Mouse (Mus musculus) ES-Bruce4 (cell line): ENCODE results near the gene Arhgef10l. TPM values are rescaled to one million over a fixed set of nuclear protein-coding genes. Genes with fewer than 3 reads are reported as not detected.

Source experiments
- H3K27ac ChIP-seq: 2 replicates; pipeline ENCODE4 v1.5.1; 2012; ENCODE audit warnings: low read length, inconsistent platforms; ENCODE audit not compliant: insufficient read depth
- H3K27me3 ChIP-seq: 2 replicates; pipeline ENCODE4 v1.6.1; 2012; ENCODE audit warnings: mild to moderate bottlenecking, low read length, inconsistent platforms; ENCODE audit not compliant: control insufficient read depth, poor library complexity, insufficient read depth, severe bottlenecking
- H3K36me3 ChIP-seq: 2 replicates; pipeline ENCODE4 v1.6.1; 2012; ENCODE audit warnings: inconsistent platforms, mild to moderate bottlenecking, low read length, moderate library complexity; ENCODE audit not compliant: control insufficient read depth, poor library complexity, insufficient read depth, severe bottlenecking
- H3K4me1 ChIP-seq: one replicate; pipeline ENCODE4 v1.8.1; 2011; ENCODE audit warnings: low read length; ENCODE audit not compliant: control insufficient read depth, insufficient read depth
- H3K4me3 ChIP-seq: 2 replicates; pipeline ENCODE4 v1.5.1; 2011; ENCODE audit warnings: low read depth, mild to moderate bottlenecking, low read length
- H3K9ac ChIP-seq: 2 replicates; pipeline ENCODE4 v1.6.1; 2012; ENCODE audit warnings: low read depth, mild to moderate bottlenecking, inconsistent platforms; ENCODE audit not compliant: poor library complexity, severe bottlenecking
- H3K9me3 ChIP-seq: replicated peaks from 2 replicates; pipeline ENCODE4 v1.6.1; 2012; ENCODE audit warnings: mild to moderate bottlenecking, low read length, inconsistent platforms; ENCODE audit not compliant: control insufficient read depth, poor library complexity, insufficient read depth, severe bottlenecking
- CTCF ChIP-seq: IDR thresholded peaks from one replicate; pipeline ENCODE4 v1.8.1; 2011; ENCODE audit warnings: low read depth, low read length
- EP300 ChIP-seq: IDR thresholded peaks from 2 replicates; pipeline ENCODE4 v1.6.1; 2011; ENCODE audit warnings: low read depth, low read length; ENCODE audit not compliant: insufficient read depth
- POLR2A ChIP-seq: IDR thresholded peaks from one replicate; pipeline ENCODE4 v1.8.1; 2011; ENCODE audit warnings: low read length; ENCODE audit not compliant: insufficient read depth
- polyA plus RNA-seq: library from polyadenylated mRNA; stranded (reverse); fragments of >200 nt; gene quantifications from 2 replicates; pipeline ENCODE4 v1.2.4, GENCODE M21; 2011; ENCODE audit warnings: low read depth; ENCODE audit not compliant: missing spikeins, insufficient read depth, insufficient read length

Gene Arhgef10l
- polyA plus RNA-seq, 1 experiment, result 7.7 TPM

DNA sequence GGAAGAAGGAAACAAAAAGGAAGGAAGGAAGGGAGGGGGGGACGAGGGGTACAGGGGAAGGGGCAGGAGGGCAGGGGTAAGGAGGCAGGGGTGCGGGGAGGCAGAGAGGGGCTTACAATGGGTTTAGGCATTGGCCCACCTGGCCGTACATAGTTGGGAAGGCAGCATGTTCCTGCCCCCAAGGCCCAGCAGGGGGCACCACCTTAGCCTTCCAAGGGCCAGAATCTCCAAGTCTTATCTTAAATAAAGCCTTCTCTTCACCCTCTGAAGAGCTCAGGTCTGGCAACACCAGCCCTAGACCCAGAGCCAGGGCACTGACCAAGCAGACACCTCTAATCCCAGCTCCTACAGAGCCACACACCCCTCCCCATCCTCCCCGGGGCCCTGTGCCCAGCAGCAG is 106.0 kb downstream of the Arhgef10l start:
- H3K9me3 ChIP-seq, result no peaks in the 10 kb centered on the region
- no peak overlapping the region for H3K4me3 ChIP-seq
- TF ChIP-seq CTCF, result peak; percentile 55
- TF ChIP-seq EP300, result no peak
- TF ChIP-seq POLR2A, result no peak
- no peak overlapping the region for H3K27ac ChIP-seq
- H3K4me1 ChIP-seq, result no peaks in the 10 kb centered on the region
- H3K27me3 ChIP-seq, result no peaks in the 10 kb centered on the region
- H3K36me3 ChIP-seq, result no peaks in the 10 kb centered on the region
- no peak overlapping the region for H3K9ac ChIP-seq

- no peak overlapping the region for H3K9ac ChIP-seq
- H3K4me1 ChIP-seq, result no peaks in the 10 kb centered on the region
- H3K36me3 ChIP-seq, result no peaks in the 10 kb centered on the region
Observed at GRCm38 (mm10) chr4:140558193-140558592, 107.6 kb downstream of the Arhgef10l start.

DNA sequence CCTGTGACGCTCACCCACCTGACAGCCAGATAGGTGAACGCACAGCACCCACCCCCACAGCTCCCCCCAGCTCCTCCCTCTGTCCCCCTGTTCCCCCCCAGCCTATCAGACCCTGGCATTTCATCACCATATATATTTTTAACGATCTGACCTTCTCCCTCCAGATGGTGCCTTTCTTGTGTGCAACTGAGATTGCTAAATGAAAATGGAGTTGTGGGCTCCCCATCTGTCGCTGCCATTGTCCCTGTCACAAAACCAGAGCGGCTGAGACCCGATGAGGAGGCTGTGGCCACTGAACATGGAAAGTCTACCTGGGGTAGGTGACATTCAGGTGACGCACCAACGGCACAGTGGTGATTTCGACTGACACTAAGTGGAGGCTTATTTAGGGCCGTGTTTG is 109.3 kb downstream of the Arhgef10l start:
- Histone ChIP-seq H3K9ac (no peak overlapping the region), H3K4me3 (no peak overlapping the region), H3K27ac (no peak overlapping the region), H3K36me3 (no peaks in the 10 kb centered on the region), H3K9me3 (no peaks in the 10 kb centered on the region), H3K4me1 (no peaks in the 10 kb centered on the region), H3K27me3 (no peaks in the 10 kb centered on the region)
- TF ChIP-seq EP300, result no peak
- no peak for TF ChIP-seq CTCF
- no peak for TF ChIP-seq POLR2A

More at GRCm38 (mm10) chr4:140558193-140558592, 107.6 kb downstream of the Arhgef10l start:
- H3K4me3 ChIP-seq, result no peak overlapping the region
- no peak overlapping the region for H3K27ac ChIP-seq
- no peaks in the 10 kb centered on the region for H3K9me3 ChIP-seq
- TF ChIP-seq POLR2A (no peak), EP300 (no peak), CTCF (no peak)
- no peaks in the 10 kb centered on the region for H3K27me3 ChIP-seq

DNA sequence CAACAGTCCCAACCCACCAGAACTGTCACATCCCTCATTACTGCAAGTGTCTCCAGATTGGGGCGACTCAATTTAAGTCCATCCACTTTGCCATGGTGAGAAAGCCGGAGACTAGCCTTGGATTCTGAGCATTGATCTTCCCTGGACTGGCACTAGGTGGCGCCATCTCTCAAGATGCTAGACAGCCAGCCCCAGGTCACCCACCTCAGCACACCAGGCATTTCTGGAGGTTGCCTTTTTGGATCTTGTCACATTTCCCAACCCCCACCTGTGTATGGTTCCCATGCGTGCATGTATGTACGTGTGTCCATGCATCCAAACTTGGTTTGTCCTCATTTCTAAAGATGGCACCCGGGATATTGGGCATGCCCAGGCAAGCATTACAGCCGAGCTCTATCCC is 110.5 kb downstream of the Arhgef10l start:
- Histone ChIP-seq H3K9ac (no peak overlapping the region), H3K9me3 (no peaks in the 10 kb centered on the region), H3K36me3 (no peaks in the 10 kb centered on the region), H3K27me3 (no peaks in the 10 kb centered on the region), H3K4me1 (no peaks in the 10 kb centered on the region), H3K27ac (peak overlapping the region; percentile 13), H3K4me3 (no peak overlapping the region)
- TF ChIP-seq POLR2A (no peak), CTCF (peak; percentile 94), EP300 (no peak; the same call in 1 of the 2 replicates)

- no peaks in the 10 kb centered on the region for H3K4me1 ChIP-seq
- no peak overlapping the region for H3K9ac ChIP-seq
- no peak overlapping the region for H3K27ac ChIP-seq
- TF ChIP-seq POLR2A, result no peak
- TF ChIP-seq CTCF, result no peak
- H3K36me3 ChIP-seq, result no peaks in the 10 kb centered on the region
- no peak overlapping the region for H3K4me3 ChIP-seq
- H3K27me3 ChIP-seq, result no peaks in the 10 kb centered on the region
- no peaks in the 10 kb centered on the region for H3K9me3 ChIP-seq
Observed at GRCm38 (mm10) chr4:140554552-140554951, 111.3 kb downstream of the Arhgef10l start.

DNA sequence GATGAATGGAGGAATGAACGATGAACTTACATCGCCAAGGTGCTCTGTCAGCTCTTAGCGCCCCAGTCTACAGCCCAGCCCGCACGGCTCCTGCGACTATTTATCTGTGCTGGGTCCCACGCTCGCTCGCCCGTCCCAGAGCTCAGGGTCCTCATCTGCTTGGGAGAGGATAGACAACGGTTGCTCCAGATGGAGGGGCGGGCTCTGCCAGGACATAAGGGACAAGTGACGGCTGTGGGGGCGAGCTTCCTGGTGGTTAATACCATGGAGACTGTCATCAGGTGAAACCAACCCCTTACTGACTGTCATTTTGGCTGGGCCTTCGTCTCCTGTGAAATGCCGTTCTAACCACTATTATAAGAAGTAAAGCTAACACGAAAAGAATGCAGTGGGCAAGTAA is 114.0 kb downstream of the Arhgef10l start:
- H3K36me3 ChIP-seq, result no peaks in the 10 kb centered on the region
- TF ChIP-seq POLR2A (no peak), EP300 (no peak), CTCF (no peak)
- no peaks in the 10 kb centered on the region for H3K9me3 ChIP-seq
- H3K4me1 ChIP-seq, result no peaks in the 10 kb centered on the region
- H3K27ac ChIP-seq, result no peak overlapping the region
- H3K9ac ChIP-seq, result no peak overlapping the region
- no peak overlapping the region for H3K4me3 ChIP-seq
- no peaks in the 10 kb centered on the region for H3K27me3 ChIP-seq
